Mouse (Mus musculus) common myeloid progenitor, adult 5-6 weeks (primary cell): ENCODE data around the gene Jak1. TPM values are rescaled to one million over a fixed set of nuclear protein-coding genes. Genes with fewer than 3 reads are reported as not detected.

Experiments used
- ATAC-seq: replicated peaks from 2 replicates; pipeline ENCODE4 v1.8.0; 2016; ENCODE audit warnings: low read depth, mild to moderate bottlenecking, moderate TSS enrichment, inconsistent platforms; ENCODE audit not compliant: poor library complexity, severe bottlenecking
- total RNA-seq: library from RNA; stranded (forward); fragments of 200-1000, 187-1606 nt; gene quantifications from 2 replicates; pipeline ENCODE4 v1.2.3, GENCODE M21; 2017

Jak1 gene
- total RNA-seq, 1 experiment from 2014 or later: 111 TPM

GRCm38 (mm10) chr4:101240875-101241173, 24.3 kb downstream of the Jak1 start:
- no peak for ATAC-seq

GRCm38 (mm10) chr4:101240163-101240874, 24.8 kb downstream of the Jak1 start:
- no peak for ATAC-seq

GRCm38 (mm10) chr4:101239313-101240162, 25.5 kb downstream of the Jak1 start:
- ATAC-seq: no peak; the same call in 1 of the 2 replicates

- ATAC-seq: no peak
Measured at GRCm38 (mm10) chr4:101238589-101238988, 26.5 kb downstream of the Jak1 start.

- no peak for ATAC-seq
Measured at GRCm38 (mm10) chr4:101236797-101237196, 28.3 kb downstream of the Jak1 start.

- no peak for ATAC-seq
Measured at GRCm38 (mm10) chr4:101235964-101236363, 29.1 kb downstream of the Jak1 start.

GRCm38 (mm10) chr4:101234753-101235152, 30.3 kb downstream of the Jak1 start:
- 0 out of 2 replicates have a peak, but pooled peaks have one; percentile 1 for ATAC-seq

- peak; percentile 75 for ATAC-seq
Measured at GRCm38 (mm10) chr4:101234332-101234731, 30.8 kb downstream of the Jak1 start.

- ATAC-seq: no peak
Measured at GRCm38 (mm10) chr4:101230621-101231020, 34.5 kb downstream of the Jak1 start.

GRCm38 (mm10) chr4:101227398-101227797, 37.7 kb downstream of the Jak1 start:
- no peak for ATAC-seq

- no peak for ATAC-seq
Measured at GRCm38 (mm10) chr4:101225984-101226383, 39.1 kb downstream of the Jak1 start.

- no peak for ATAC-seq
Measured at GRCm38 (mm10) chr4:101220946-101221345, 44.1 kb downstream of the Jak1 start.

- no peak for ATAC-seq
Measured at GRCm38 (mm10) chr4:101219839-101220238, 45.2 kb downstream of the Jak1 start.

- no peak for ATAC-seq
Measured at GRCm38 (mm10) chr4:101217026-101217540, 48.0 kb downstream of the Jak1 start.

- no peak for ATAC-seq
Measured at GRCm38 (mm10) chr4:101216286-101216685, 48.8 kb downstream of the Jak1 start.

- ATAC-seq: peak; percentile 34; the same call in 1 of the 2 replicates
Measured at GRCm38 (mm10) chr4:101213477-101213876, 51.6 kb downstream of the Jak1 start.

- 0 out of 2 replicates have a peak, but pooled peaks have one; percentile 25 for ATAC-seq
Measured at GRCm38 (mm10) chr4:101207492-101207891, 57.6 kb downstream of the Jak1 start.

GRCm38 (mm10) chr4:101203518-101203917, 61.6 kb downstream of the Jak1 start:
- ATAC-seq: no peak

- ATAC-seq: no peak
Measured at GRCm38 (mm10) chr4:101202626-101203025, 62.5 kb downstream of the Jak1 start.

- no peak for ATAC-seq
Measured at GRCm38 (mm10) chr4:101199433-101200081, 65.5 kb downstream of the Jak1 start.

GRCm38 (mm10) chr4:101198333-101198732, 66.7 kb downstream of the Jak1 start:
- peak; percentile 93 for ATAC-seq
